Mouse (Mus musculus) neural tube, embryonic 11.5 days (tissue): ENCODE data around the gene Pisd. TPM values are rescaled to one million over a fixed set of nuclear protein-coding genes. Genes with fewer than 3 reads are reported as not detected.

Source experiments
- ATAC-seq: fragments of 200-750 bp; cut with Nextera tagmentation; 2 replicates; pipeline ENCODE4 v1.8.0; 2017; ENCODE audit warnings: moderate number of reproducible peaks, mild to moderate bottlenecking, moderate TSS enrichment, moderate library complexity; ENCODE audit not compliant: insufficient read depth, low FRiP score, low TSS enrichment
- DNase-seq: peaks from one replicate; pipeline ENCODE4 v3.0.0-alpha.2; 2015; ENCODE audit warnings: low spot score
- H3K27ac ChIP-seq: fragments of 300-500 bp; sonication (generic); 2 replicates; pipeline ENCODE4 v1.5.1; 2014; ENCODE audit warnings: low read depth, mild to moderate bottlenecking, low read length
- H3K27me3 ChIP-seq: fragments of 300-500 bp; sonication (generic); 2 replicates; pipeline ENCODE4 v1.6.1; 2014; ENCODE audit warnings: mild to moderate bottlenecking, low read length, mixed read lengths; ENCODE audit not compliant: control insufficient read depth, insufficient read depth
- H3K36me3 ChIP-seq: fragments of 300-500 bp; sonication (generic); 2 replicates; pipeline ENCODE4 v1.6.1; 2014; ENCODE audit warnings: mild to moderate bottlenecking, low read length, moderate library complexity, mixed read lengths; ENCODE audit not compliant: control insufficient read depth, insufficient read depth
- H3K4me1 ChIP-seq: fragments of 300-500 bp; sonication (generic); 2 replicates; pipeline ENCODE4 v1.6.1; 2014; ENCODE audit warnings: low read length, mixed read lengths; ENCODE audit not compliant: control insufficient read depth, insufficient read depth
- H3K4me2 ChIP-seq: fragments of 300-500 bp; sonication (generic); 2 replicates; pipeline ENCODE4 v1.6.1; 2014; ENCODE audit warnings: low read depth, mild to moderate bottlenecking, moderate library complexity
- H3K4me3 ChIP-seq: fragments of 300-500 bp; sonication (generic); 2 replicates; pipeline ENCODE4 v1.5.1; 2014; ENCODE audit warnings: low read depth, low read length
- H3K9ac ChIP-seq: fragments of 300-500 bp; sonication (generic); 2 replicates; pipeline ENCODE4 v1.6.1; 2014; ENCODE audit warnings: mild to moderate bottlenecking, low read length
- H3K9me3 ChIP-seq: fragments of 300-500 bp; sonication (generic); 2 replicates; pipeline ENCODE4 v1.6.1; 2016; ENCODE audit warnings: low read length; ENCODE audit not compliant: control insufficient read depth
- WGBS: fragments of 180-500 bp; shearing (Covaris S2); extraction: QIAGEN DNeasy Blood & Tissue Kit; methylation state at CpG from one replicate; pipeline ENCODE4 v1.1.7; 2014; 5-methylcytosine and 5-hydroxymethylcytosine counted together
- polyA plus RNA-seq: library from polyadenylated mRNA; unstranded; fragments of >200 nt; fragmentation: Nextera tagmentation; extraction: Ambion mirVana; gene quantifications from 2 replicates; pipeline ENCODE4 v1.2.1, GENCODE M21; 2014

Pisd gene
- polyA plus RNA-seq, 1 experiment from 2014 or later = 78.3 TPM

GRCm38 (mm10) chr5:32711485-32711884, 74.0 kb downstream of the Pisd start:
- DNase-seq (no peak), ATAC-seq (no peak)
- Histone ChIP-seq H3K36me3 (no peaks in the 10 kb centered on the region), H3K27ac (no peak overlapping the region), H3K4me2 (no peak overlapping the region), H3K9me3 (no peaks in the 10 kb centered on the region), H3K27me3 (no peaks in the 10 kb centered on the region), H3K4me3 (no peak overlapping the region), H3K4me1 (no peaks in the 10 kb centered on the region; the same call in 1 of the 2 replicates), H3K9ac (no peak overlapping the region)
- WGBS = 78% methylated on average over 5 of the region's 5 CpGs

- Histone ChIP-seq H3K4me2 (no peak overlapping the region), H3K27ac (no peak overlapping the region), H3K27me3 (no peaks in the 10 kb centered on the region), H3K4me3 (no peak overlapping the region), H3K36me3 (no peaks in the 10 kb centered on the region), H3K9me3 (no peaks in the 10 kb centered on the region), H3K9ac (no peak overlapping the region), H3K4me1 (no peaks in the 10 kb centered on the region)
- no peak for ATAC-seq
- WGBS = 71% methylated on average over 2 of the region's 2 CpGs
- no peak for DNase-seq
Observed at GRCm38 (mm10) chr5:32706226-32706780, 79.1 kb downstream of the Pisd start.

GRCm38 (mm10) chr5:32697208-32697867, 88.1 kb downstream of the Pisd start:
- no peaks in the 10 kb centered on the region for H3K36me3 ChIP-seq
- no peak overlapping the region for H3K4me2 ChIP-seq
- ATAC-seq = no peak
- no peaks in the 10 kb centered on the region for H3K27me3 ChIP-seq
- WGBS = 68% methylated on average over 5 of the region's 5 CpGs
- no peaks in the 10 kb centered on the region for H3K4me1 ChIP-seq
- no peak for DNase-seq
- H3K9me3 ChIP-seq = no peaks in the 10 kb centered on the region
- H3K9ac ChIP-seq = no peak overlapping the region
- H3K27ac ChIP-seq = no peak overlapping the region
- H3K4me3 ChIP-seq = no peak overlapping the region

GRCm38 (mm10) chr5:32693411-32693810, 92.0 kb downstream of the Pisd start:
- no peak for ATAC-seq
- Histone ChIP-seq H3K4me2 (no peak overlapping the region), H3K9me3 (no peaks in the 10 kb centered on the region), H3K27me3 (no peaks in the 10 kb centered on the region), H3K9ac (no peak overlapping the region), H3K4me3 (no peak overlapping the region), H3K36me3 (no peaks in the 10 kb centered on the region), H3K27ac (no peak overlapping the region), H3K4me1 (no peaks in the 10 kb centered on the region)
- DNase-seq = no peak
- WGBS = 66% methylated on average over 2 of the region's 2 CpGs

Other genes starting within 250 kb of the Pisd start
- gene Yes1, start 174.5 kb downstream of the Pisd start, polyA plus RNA-seq = 31.6 and 32.8 TPM in 2 replicates
- not detected in 2 replicates for gene Gm20671, start 41.5 kb upstream of the Pisd start, polyA plus RNA-seq
- gene Prr14l, start 68.6 kb upstream of the Pisd start, polyA plus RNA-seq = 12.1 and 12.4 TPM in 2 replicates
- gene Depdc5, start 78.1 kb upstream of the Pisd start, polyA plus RNA-seq = 33.9 and 39.7 TPM in 2 replicates
- gene Ywhah, start 233.2 kb upstream of the Pisd start, polyA plus RNA-seq = 483 and 486 TPM in 2 replicates